Mouse (Mus musculus) lung, postnatal 0 days (tissue): ENCODE measurements around the gene Rabep1. TPM values are rescaled to one million over a fixed set of nuclear protein-coding genes. Genes with fewer than 3 reads are reported as not detected.
A peak's percentile ranks its signal among the peaks of the same experiment; 100 is the strongest.

Source experiments
- ATAC-seq: fragments of 200-750 bp; cut with Nextera tagmentation; 2 replicates; pipeline ENCODE4 v1.8.0; 2017; ENCODE audit warnings: moderate library complexity
- DNase-seq: peaks from one replicate; pipeline ENCODE4 v3.0.0-alpha.2; 2016; ENCODE audit warnings: low spot score
- H3K27ac ChIP-seq: fragments of 300-500 bp; sonication (generic); 2 replicates; pipeline ENCODE4 v1.5.1; 2014; ENCODE audit warnings: antibody characterized with exemption, mild to moderate bottlenecking, low read length, mixed read lengths
- H3K27me3 ChIP-seq: fragments of 300-500 bp; sonication (generic); replicated peaks from 2 replicates; pipeline ENCODE4 v1.6.1; 2014; ENCODE audit warnings: low read length, mixed read lengths; ENCODE audit not compliant: insufficient read depth
- H3K36me3 ChIP-seq: fragments of 300-500 bp; sonication (generic); 2 replicates; pipeline ENCODE4 v1.6.1; 2014; ENCODE audit warnings: low read length, mixed read lengths; ENCODE audit not compliant: insufficient read depth
- H3K4me1 ChIP-seq: fragments of 300-500 bp; sonication (generic); 2 replicates; pipeline ENCODE4 v1.6.1; 2014; ENCODE audit warnings: antibody characterized with exemption, low read depth, low read length, mixed read lengths; ENCODE audit not compliant: insufficient read depth
- H3K4me2 ChIP-seq: fragments of 300-500 bp; sonication (generic); replicated peaks from 2 replicates; pipeline ENCODE4 v1.6.1; 2014; ENCODE audit warnings: low read depth, mild to moderate bottlenecking, low read length, moderate library complexity, mixed read lengths
- H3K4me3 ChIP-seq: fragments of 300-500 bp; sonication (generic); 2 replicates; pipeline ENCODE4 v1.5.1; 2014; ENCODE audit warnings: low read depth, low read length
- H3K9ac ChIP-seq: fragments of 300-500 bp; sonication (generic); replicated peaks from 2 replicates; pipeline ENCODE4 v1.6.1; 2014; ENCODE audit warnings: low read depth, mild to moderate bottlenecking
- H3K9me3 ChIP-seq: fragments of 300-500 bp; sonication (generic); 2 replicates; pipeline ENCODE4 v1.6.1; 2016; ENCODE audit warnings: low read length, mixed read lengths
- CTCF ChIP-seq: IDR thresholded peaks from 2 replicates; pipeline ENCODE4 v1.5.1; 2016; ENCODE audit warnings: antibody characterized with exemption, mild to moderate bottlenecking
- EP300 ChIP-seq: IDR thresholded peaks from 2 replicates; pipeline ENCODE4 v1.6.1; 2016; ENCODE audit warnings: antibody characterized with exemption, mild to moderate bottlenecking, control low read depth
- WGBS: fragments of 180-500 bp; shearing (Covaris S2); extraction: QIAGEN DNeasy Blood & Tissue Kit; methylation state at CpG from one replicate; pipeline ENCODE4 v1.1.7; 2014; 5-methylcytosine and 5-hydroxymethylcytosine counted together
- polyA plus RNA-seq: library from polyadenylated mRNA; unstranded; fragments of >200 nt; fragmentation: Nextera tagmentation; extraction: Ambion mirVana; gene quantifications from 2 replicates; pipeline ENCODE4 v1.2.1, GENCODE M21; 2015

The Rabep1 gene
- polyA plus RNA-seq, 1 experiment from 2014 or later, result 35.3 TPM

- Histone ChIP-seq H3K36me3 (peaks cover 24% of the 10 kb centered on the region), H3K9me3 (no peaks in the 10 kb centered on the region), H3K4me2 (no peak overlapping the region), H3K27me3 (no peaks in the 10 kb centered on the region), H3K27ac (no peak overlapping the region), H3K9ac (no peak overlapping the region), H3K4me3 (no peak overlapping the region), H3K4me1 (no peaks in the 10 kb centered on the region)
- WGBS, result 85% methylated on average over 4 of the region's 4 CpGs
- ATAC-seq, result no peak
- DNase-seq, result no peak
- TF ChIP-seq EP300, result no peak
- no peak for TF ChIP-seq CTCF
Observed at GRCm38 (mm10) chr11:70964222-70964907, 119.8 kb downstream of the Rabep1 start.

- DNase-seq (peak; percentile 26), ATAC-seq (no peak)
- Histone ChIP-seq H3K4me3 (peak overlapping the region; percentile 90), H3K4me2 (peak overlapping the region; percentile 72), H3K9ac (peak overlapping the region; percentile 76), H3K27ac (peak overlapping the region; percentile 76), H3K36me3 (peaks cover 17% of the 10 kb centered on the region; the same call in 1 of the 2 replicates), H3K9me3 (no peaks in the 10 kb centered on the region), H3K4me1 (no peaks in the 10 kb centered on the region), H3K27me3 (no peaks in the 10 kb centered on the region)
- no peak for TF ChIP-seq CTCF
- no peak for TF ChIP-seq EP300
- WGBS, result 0% methylated on average over 25 of the region's 25 CpGs
Observed at GRCm38 (mm10) chr11:70969271-70969794, 124.8 kb downstream of the Rabep1 start.

GRCm38 (mm10) chr11:70969821-70970559 is 125.4 kb downstream of the Rabep1 start, which contains the start of the genes Nup88 and Rpain:
Nup88 (minus strand) TSS chr11:70969973.
Rpain (plus strand) TSS chr11:70970213.
- TF ChIP-seq EP300 (no peak), CTCF (0 out of 2 replicates have a peak, but pooled peaks have one; percentile 1)
- H3K27me3 ChIP-seq, result no peaks in the 10 kb centered on the region
- ATAC-seq (peak; percentile 96), DNase-seq (peak; percentile 99)
- H3K27ac ChIP-seq, result peak within 1 kb of the TSS; percentile 87
- peak within 1 kb of the TSS; percentile 76 for H3K9ac ChIP-seq
- H3K4me2 ChIP-seq, result peak within 1 kb of the TSS; percentile 72
- under 1% methylated on average over 43 of the region's 43 CpGs for WGBS
- no peaks in the 10 kb centered on the region for H3K4me1 ChIP-seq
- H3K9me3 ChIP-seq, result no peaks in the 10 kb centered on the region
- peak within 1 kb of the TSS; percentile 90 for H3K4me3 ChIP-seq
- H3K36me3 ChIP-seq, result peaks cover 22% of the 10 kb centered on the region; the same call in 1 of the 2 replicates

GRCm38 (mm10) chr11:70970560-70971540 is 126.3 kb downstream of the Rabep1 start:
- peak; percentile 87 for DNase-seq
- TF ChIP-seq CTCF (peak; percentile 48), EP300 (peak; percentile 70)
- peak overlapping the region; percentile 90 for H3K4me3 ChIP-seq
- no peaks in the 10 kb centered on the region for H3K9me3 ChIP-seq
- no peaks in the 10 kb centered on the region for H3K4me1 ChIP-seq
- peak overlapping the region; percentile 87 for H3K27ac ChIP-seq
- peak overlapping the region; percentile 72 for H3K4me2 ChIP-seq
- peak overlapping the region; percentile 44 for H3K9ac ChIP-seq
- H3K36me3 ChIP-seq, result peaks cover 24% of the 10 kb centered on the region; the same call in 1 of the 2 replicates
- WGBS, result 11% methylated on average over 24 of the region's 24 CpGs
- ATAC-seq, result peak; percentile 46
- no peaks in the 10 kb centered on the region for H3K27me3 ChIP-seq

GRCm38 (mm10) chr11:70972586-70972985 is 128.0 kb downstream of the Rabep1 start:
- H3K36me3 ChIP-seq, result peaks cover 27% of the 10 kb centered on the region; the same call in 1 of the 2 replicates
- H3K27me3 ChIP-seq, result no peaks in the 10 kb centered on the region
- H3K4me1 ChIP-seq, result no peaks in the 10 kb centered on the region
- no peaks in the 10 kb centered on the region for H3K9me3 ChIP-seq
- DNase-seq (no peak), ATAC-seq (no peak)
- TF ChIP-seq EP300 (no peak), CTCF (no peak)
- 44% methylated on average over 1 of the region's 1 CpGs for WGBS
- no peak overlapping the region for H3K9ac ChIP-seq
- H3K27ac ChIP-seq, result no peak overlapping the region
- H3K4me2 ChIP-seq, result no peak overlapping the region
- no peak overlapping the region for H3K4me3 ChIP-seq
